Mouse (Mus musculus): ENCODE results near the gene Pgm5. TPM values are rescaled to one million over a fixed set of nuclear protein-coding genes. Genes with fewer than 3 reads are reported as not detected.

Gene Pgm5
- polyA plus RNA-seq, 1 experiment from 2014 or later = 0.96 TPM

- no peaks in the 10 kb centered on the region for H3K27me3 ChIP-seq (ENCODE audit: insufficient read depth, low read length)
- no peak overlapping the region for H3K4me2 ChIP-seq (ENCODE audit: low read length)
- no peaks in the 10 kb centered on the region for H3K4me1 ChIP-seq (replicated peaks; ENCODE audit: insufficient read depth, low read length)
- no peak overlapping the region for H3K4me3 ChIP-seq (replicated peaks; ENCODE audit: low read depth, low read length)
- H3K9me3 ChIP-seq (replicated peaks; ENCODE audit: low read length) = no peaks in the 10 kb centered on the region
- ATAC-seq (replicated peaks; ENCODE audit: low FRiP score, low read depth) (no peak), DNase-seq (ENCODE audit: low spot score) (no peak)
- no peak overlapping the region for H3K27ac ChIP-seq
- no peak for TF ChIP-seq CTCF (IDR thresholded peaks at IDR 0.05; ENCODE audit: low read depth)
- 81% methylated on average over 6 of the region's 6 CpGs for WGBS
- H3K9ac ChIP-seq (ENCODE audit: low read depth, low read length) = no peak overlapping the region
- no peaks in the 10 kb centered on the region for H3K36me3 ChIP-seq (ENCODE audit: insufficient read depth, low read length)
Observed at GRCm38 (mm10) chr19:24688327-24688726, 173.3 kb downstream of the Pgm5 start.

DNA sequence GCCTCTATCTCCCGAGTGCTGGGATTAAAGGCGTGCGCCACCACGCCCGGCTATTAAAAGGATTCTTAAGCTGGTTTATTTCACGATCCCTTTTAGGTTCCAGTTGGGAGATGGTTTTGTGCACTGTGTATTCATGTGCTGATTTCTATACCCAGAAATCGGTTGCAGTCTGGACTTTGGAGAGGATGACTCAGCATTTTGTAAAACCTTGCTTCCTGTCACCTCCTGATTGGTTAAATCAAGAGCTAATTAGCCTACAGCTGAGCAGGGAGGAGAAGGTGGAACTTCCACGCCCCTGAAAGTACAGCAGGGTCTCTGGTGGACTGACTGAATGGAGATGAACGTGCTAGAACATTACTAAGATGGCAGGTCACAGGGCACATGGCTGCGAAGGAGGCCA lies 175.2 kb downstream of the Pgm5 start:
- Histone ChIP-seq H3K4me3 (replicated peaks; ENCODE audit: low read depth, low read length) (no peak overlapping the region), H3K9ac (ENCODE audit: low read depth, low read length) (no peak overlapping the region), H3K9me3 (replicated peaks; ENCODE audit: low read length) (no peaks in the 10 kb centered on the region), H3K27me3 (ENCODE audit: insufficient read depth, low read length) (no peaks in the 10 kb centered on the region), H3K36me3 (ENCODE audit: insufficient read depth, low read length) (no peaks in the 10 kb centered on the region), H3K4me2 (ENCODE audit: low read length) (no peak overlapping the region), H3K27ac (no peak overlapping the region), H3K4me1 (replicated peaks; ENCODE audit: insufficient read depth, low read length) (no peaks in the 10 kb centered on the region)
- WGBS = 85% methylated on average over 10 of the region's 10 CpGs
- no peak for TF ChIP-seq CTCF (IDR thresholded peaks at IDR 0.05; ENCODE audit: low read depth)
- no peak for ATAC-seq (replicated peaks; ENCODE audit: low FRiP score, low read depth)
- no peak for DNase-seq (ENCODE audit: low spot score)

GRCm38 (mm10) chr19:24683016-24683720 lies 178.5 kb downstream of the Pgm5 start:
- H3K27me3 ChIP-seq (ENCODE audit: insufficient read depth, low read length) = no peaks in the 10 kb centered on the region
- H3K9me3 ChIP-seq (replicated peaks; ENCODE audit: low read length) = no peaks in the 10 kb centered on the region
- DNase-seq (ENCODE audit: low spot score) (no peak), ATAC-seq (replicated peaks; ENCODE audit: low FRiP score, low read depth) (peak; percentile 47; the same call in 1 of the 2 replicates)
- H3K9ac ChIP-seq (ENCODE audit: low read depth, low read length) = no peak overlapping the region
- no peak overlapping the region for H3K4me3 ChIP-seq (replicated peaks; ENCODE audit: low read depth, low read length)
- TF ChIP-seq CTCF (IDR thresholded peaks at IDR 0.05; ENCODE audit: low read depth) = no peak
- H3K36me3 ChIP-seq (ENCODE audit: insufficient read depth, low read length) = no peaks in the 10 kb centered on the region
- H3K27ac ChIP-seq = no peak overlapping the region
- no peak overlapping the region for H3K4me2 ChIP-seq (ENCODE audit: low read length)
- no peaks in the 10 kb centered on the region for H3K4me1 ChIP-seq (replicated peaks; ENCODE audit: insufficient read depth, low read length)
- WGBS = 46% methylated on average over 12 of the region's 12 CpGs

DNA sequence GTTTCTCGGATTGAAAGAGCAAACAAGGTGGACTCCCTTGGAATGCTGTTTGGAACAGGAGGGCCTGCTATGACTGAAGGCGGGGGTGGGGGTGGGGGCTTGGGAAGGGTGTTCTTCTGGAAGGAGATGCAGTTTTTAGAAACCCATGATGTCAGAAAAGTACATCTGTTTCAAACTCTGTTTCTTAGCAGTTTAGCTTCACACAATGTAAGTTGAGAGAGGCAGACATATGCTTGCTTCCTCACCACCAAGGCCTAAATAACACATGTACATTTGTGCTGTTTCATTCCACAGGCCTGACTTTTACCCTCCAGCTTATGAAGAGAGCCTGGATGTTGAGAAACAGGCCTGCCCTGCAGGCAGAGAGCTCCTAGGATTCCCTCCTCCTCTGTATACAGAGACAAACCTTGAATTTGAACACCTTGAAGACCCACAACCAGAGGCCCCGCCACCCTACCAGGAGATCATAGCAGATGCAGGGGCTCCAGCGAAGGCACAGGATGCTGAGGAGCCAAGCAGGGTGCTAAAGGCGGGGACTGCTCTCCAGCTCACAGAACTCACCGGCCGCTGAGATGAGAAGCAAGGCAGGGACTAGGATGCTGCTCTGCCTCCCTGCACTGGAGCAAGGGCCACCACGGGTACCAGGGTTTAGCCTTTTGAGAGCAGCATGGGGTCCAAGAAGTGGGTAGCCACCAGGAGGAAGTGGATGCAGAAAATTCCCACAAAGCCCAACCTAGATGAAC lies 184.2 kb downstream of the Pgm5 start:
- H3K9ac ChIP-seq (ENCODE audit: low read depth, low read length) = no peak overlapping the region
- no peak overlapping the region for H3K27ac ChIP-seq
- peaks cover 16% of the 10 kb centered on the region for H3K4me1 ChIP-seq (replicated peaks; ENCODE audit: insufficient read depth, low read length)
- no peaks in the 10 kb centered on the region for H3K27me3 ChIP-seq (ENCODE audit: insufficient read depth, low read length)
- H3K4me2 ChIP-seq (ENCODE audit: low read length) = peak overlapping the region; percentile 6; the same call in 1 of the 2 replicates
- ATAC-seq (replicated peaks; ENCODE audit: low FRiP score, low read depth) (no peak), DNase-seq (ENCODE audit: low spot score) (no peak)
- TF ChIP-seq CTCF (IDR thresholded peaks at IDR 0.05; ENCODE audit: low read depth) = no peak
- no peaks in the 10 kb centered on the region for H3K9me3 ChIP-seq (replicated peaks; ENCODE audit: low read length)
- no peak overlapping the region for H3K4me3 ChIP-seq (replicated peaks; ENCODE audit: low read depth, low read length)
- H3K36me3 ChIP-seq (ENCODE audit: insufficient read depth, low read length) = no peaks in the 10 kb centered on the region
- WGBS = 72% methylated on average over 8 of the region's 8 CpGs

DNA sequence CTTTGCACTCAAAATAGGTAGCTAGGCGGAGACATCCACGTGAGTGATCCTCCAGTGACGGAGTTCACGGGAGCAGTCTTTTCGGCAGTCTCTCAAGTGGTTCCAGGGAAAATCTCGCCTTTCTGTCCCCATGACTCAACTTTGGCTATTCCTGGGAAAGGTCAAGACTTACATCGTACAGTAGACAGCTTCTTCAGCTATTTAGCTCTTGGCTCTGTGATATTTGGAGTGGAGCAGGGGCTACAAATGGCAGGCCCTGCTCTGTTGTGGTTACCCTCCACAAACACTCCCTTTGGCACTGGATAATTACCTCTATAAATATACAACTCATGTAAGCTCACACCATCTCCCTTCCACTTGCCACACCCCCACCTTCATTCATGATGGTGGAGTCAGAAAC lies 185.2 kb downstream of the Pgm5 start:
- 63% methylated on average over 7 of the region's 7 CpGs for WGBS
- no peak for DNase-seq (ENCODE audit: low spot score)
- TF ChIP-seq CTCF (IDR thresholded peaks at IDR 0.05; ENCODE audit: low read depth) = no peak
- H3K27ac ChIP-seq = no peak overlapping the region
- no peaks in the 10 kb centered on the region for H3K27me3 ChIP-seq (ENCODE audit: insufficient read depth, low read length)
- peak overlapping the region; percentile 6; the same call in 1 of the 2 replicates for H3K4me2 ChIP-seq (ENCODE audit: low read length)
- no peaks in the 10 kb centered on the region for H3K9me3 ChIP-seq (replicated peaks; ENCODE audit: low read length)
- H3K4me1 ChIP-seq (replicated peaks; ENCODE audit: insufficient read depth, low read length) = peaks cover 26% of the 10 kb centered on the region
- no peak overlapping the region for H3K9ac ChIP-seq (ENCODE audit: low read depth, low read length)
- H3K4me3 ChIP-seq (replicated peaks; ENCODE audit: low read depth, low read length) = no peak overlapping the region; the same call in 1 of the 2 replicates
- no peak for ATAC-seq (replicated peaks; ENCODE audit: low FRiP score, low read depth)
- no peaks in the 10 kb centered on the region for H3K36me3 ChIP-seq (ENCODE audit: insufficient read depth, low read length)

GRCm38 (mm10) chr19:24673762-24674161 lies 187.9 kb downstream of the Pgm5 start, which contains the start of gene Tmem252:
Gene Tmem252 (plus strand): TSS chr19:24674008.
- Histone ChIP-seq H3K4me1 (replicated peaks; ENCODE audit: insufficient read depth, low read length) (peaks cover 28% of the 10 kb centered on the region), H3K9ac (ENCODE audit: low read depth, low read length) (peak within 1 kb of the TSS; percentile 47; the same call in 1 of the 2 replicates), H3K4me2 (ENCODE audit: low read length) (peak within 1 kb of the TSS; percentile 36), H3K27ac (peak within 1 kb of the TSS; percentile 77), H3K4me3 (replicated peaks; ENCODE audit: low read depth, low read length) (peak within 1 kb of the TSS; percentile 24; the same call in 1 of the 2 replicates), H3K9me3 (replicated peaks; ENCODE audit: low read length) (no peaks in the 10 kb centered on the region), H3K36me3 (ENCODE audit: insufficient read depth, low read length) (no peaks in the 10 kb centered on the region), H3K27me3 (ENCODE audit: insufficient read depth, low read length) (no peaks in the 10 kb centered on the region)
- 36% methylated on average over 3 of the region's 4 CpGs for WGBS
- no peak; the same call in 1 of the 2 replicates for TF ChIP-seq CTCF (IDR thresholded peaks at IDR 0.05; ENCODE audit: low read depth)
- peak; percentile 68 for DNase-seq (ENCODE audit: low spot score)
- peak; percentile 79 for ATAC-seq (replicated peaks; ENCODE audit: low FRiP score, low read depth)
